Mouse (Mus musculus) limb, embryonic 12.5 days (tissue): ENCODE data around the gene Tcf7l1. TPM values are rescaled to one million over a fixed set of nuclear protein-coding genes. Genes with fewer than 3 reads are reported as not detected.
A peak's percentile ranks its signal among the peaks of the same experiment; 100 is the strongest.

ENCODE experiments used
- ATAC-seq: fragments of 200-750 bp; cut with Nextera tagmentation; 2 replicates; pipeline ENCODE4 v1.8.0; 2017; ENCODE audit warnings: low read depth, moderate TSS enrichment; ENCODE audit not compliant: insufficient number of reproducible peaks, insufficient read depth, low FRiP score, low TSS enrichment
- H3K27ac ChIP-seq: fragments of 300-500 bp; sonication (generic); 2 replicates; pipeline ENCODE4 v1.5.1; 2016; ENCODE audit warnings: mild to moderate bottlenecking, moderate library complexity
- H3K27me3 ChIP-seq: fragments of 300-500 bp; sonication (generic); 2 replicates; pipeline ENCODE4 v1.6.1; 2016; ENCODE audit warnings: mild to moderate bottlenecking, moderate library complexity
- H3K36me3 ChIP-seq: fragments of 300-500 bp; sonication (generic); 2 replicates; pipeline ENCODE4 v1.6.1; 2016; ENCODE audit warnings: mild to moderate bottlenecking, moderate library complexity
- H3K4me1 ChIP-seq: fragments of 300-500 bp; sonication (generic); replicated peaks from 2 replicates; pipeline ENCODE4 v1.6.1; 2016
- H3K4me2 ChIP-seq: fragments of 300-500 bp; sonication (generic); 2 replicates; pipeline ENCODE4 v1.6.1; 2016; ENCODE audit warnings: mild to moderate bottlenecking, moderate library complexity
- H3K4me3 ChIP-seq: fragments of 300-500 bp; sonication (generic); replicated peaks from 2 replicates; pipeline ENCODE4 v1.5.1; 2016; ENCODE audit warnings: mild to moderate bottlenecking
- H3K9ac ChIP-seq: fragments of 300-500 bp; sonication (generic); replicated peaks from 2 replicates; pipeline ENCODE4 v1.6.1; 2016; ENCODE audit warnings: mild to moderate bottlenecking, moderate library complexity
- H3K9me3 ChIP-seq: fragments of 300-500 bp; sonication (generic); 2 replicates; pipeline ENCODE4 v1.6.1; 2016; ENCODE audit warnings: mild to moderate bottlenecking, moderate library complexity
- WGBS: fragments of 180-500 bp; shearing (Covaris S2); methylation state at CpG from one replicate; pipeline ENCODE4 v1.1.7; 2016; 5-methylcytosine and 5-hydroxymethylcytosine counted together
- polyA plus RNA-seq: library from polyadenylated mRNA; unstranded; fragments of >200 nt; fragmentation: Nextera tagmentation; extraction: Ambion mirVana; gene quantifications from 2 replicates; pipeline ENCODE4 v1.2.1, GENCODE M21; 2016

Tcf7l1 gene
- polyA plus RNA-seq, 1 experiment from 2014 or later, result 49.3 TPM

GRCm38 (mm10) chr6:72783780-72784179, 5.3 kb downstream of the Tcf7l1 start:
- no peaks in the 10 kb centered on the region for H3K27me3 ChIP-seq
- no peak for ATAC-seq
- no peak overlapping the region for H3K4me2 ChIP-seq
- WGBS, result 90% methylated on average over 4 of the region's 4 CpGs
- H3K36me3 ChIP-seq, result peaks cover 68% of the 10 kb centered on the region
- H3K4me1 ChIP-seq, result peaks cover 14% of the 10 kb centered on the region
- H3K27ac ChIP-seq, result no peak overlapping the region
- no peak overlapping the region for H3K9ac ChIP-seq
- H3K9me3 ChIP-seq, result peaks cover 11% of the 10 kb centered on the region; the same call in 1 of the 2 replicates
- H3K4me3 ChIP-seq, result no peak overlapping the region

- H3K4me3 ChIP-seq, result no peak overlapping the region
- H3K9me3 ChIP-seq, result peaks cover 11% of the 10 kb centered on the region; the same call in 1 of the 2 replicates
- 89% methylated on average over 15 of the region's 15 CpGs for WGBS
- H3K27me3 ChIP-seq, result no peaks in the 10 kb centered on the region
- H3K9ac ChIP-seq, result no peak overlapping the region
- H3K4me2 ChIP-seq, result no peak overlapping the region
- ATAC-seq, result no peak
- peaks cover 23% of the 10 kb centered on the region for H3K4me1 ChIP-seq
- no peak overlapping the region for H3K27ac ChIP-seq
- peaks cover 80% of the 10 kb centered on the region for H3K36me3 ChIP-seq
Observed at GRCm38 (mm10) chr6:72778779-72779776, 10.0 kb downstream of the Tcf7l1 start.

GRCm38 (mm10) chr6:72777212-72777611, 11.8 kb downstream of the Tcf7l1 start:
- peaks cover 29% of the 10 kb centered on the region for H3K4me1 ChIP-seq
- WGBS, result 93% methylated on average over 4 of the region's 4 CpGs
- no peak overlapping the region for H3K9ac ChIP-seq
- no peak overlapping the region for H3K27ac ChIP-seq
- no peaks in the 10 kb centered on the region for H3K27me3 ChIP-seq
- peaks cover 68% of the 10 kb centered on the region for H3K36me3 ChIP-seq
- ATAC-seq, result no peak
- H3K9me3 ChIP-seq, result peaks cover 11% of the 10 kb centered on the region; the same call in 1 of the 2 replicates
- no peak overlapping the region for H3K4me3 ChIP-seq
- no peak overlapping the region for H3K4me2 ChIP-seq

GRCm38 (mm10) chr6:72774275-72774674, 14.8 kb downstream of the Tcf7l1 start:
- Histone ChIP-seq H3K4me3 (no peak overlapping the region), H3K9me3 (0 out of 2 replicates have a peak, but pooled peaks cover under 1% of the 10 kb centered on the region), H3K27ac (no peak overlapping the region), H3K4me2 (no peak overlapping the region), H3K9ac (no peak overlapping the region), H3K36me3 (peaks cover 50% of the 10 kb centered on the region), H3K4me1 (peaks cover 49% of the 10 kb centered on the region), H3K27me3 (no peaks in the 10 kb centered on the region)
- whole genome bisulfite sequencing, result 63% methylated on average over 3 of the region's 3 CpGs
- ATAC-seq, result no peak

- Histone ChIP-seq H3K9me3 (no peaks in the 10 kb centered on the region), H3K27ac (peak overlapping the region; percentile 94), H3K36me3 (peaks cover 26% of the 10 kb centered on the region), H3K4me3 (no peak overlapping the region), H3K9ac (no peak overlapping the region), H3K27me3 (no peaks in the 10 kb centered on the region), H3K4me2 (peak overlapping the region; percentile 13; the same call in 1 of the 2 replicates), H3K4me1 (peaks cover 75% of the 10 kb centered on the region)
- no peak for ATAC-seq
- WGBS, result 81% methylated on average over 14 of the region's 14 CpGs
Observed at GRCm38 (mm10) chr6:72769915-72770776, 18.9 kb downstream of the Tcf7l1 start.

- peaks cover 69% of the 10 kb centered on the region for H3K4me1 ChIP-seq
Observed at GRCm38 (mm10) chr6:72769343-72769742, 19.7 kb downstream of the Tcf7l1 start.

GRCm38 (mm10) chr6:72768804-72769203, 20.2 kb downstream of the Tcf7l1 start:
- H3K4me3 ChIP-seq, result no peak overlapping the region
- H3K27me3 ChIP-seq, result no peaks in the 10 kb centered on the region
- H3K36me3 ChIP-seq, result peaks cover 32% of the 10 kb centered on the region
- no peak overlapping the region for H3K9ac ChIP-seq
- WGBS, result 52% methylated on average over 9 of the region's 9 CpGs
- H3K4me1 ChIP-seq, result peaks cover 68% of the 10 kb centered on the region
- H3K27ac ChIP-seq, result peak overlapping the region; percentile 94
- ATAC-seq, result peak; percentile 83
- peak overlapping the region; percentile 13; the same call in 1 of the 2 replicates for H3K4me2 ChIP-seq
- H3K9me3 ChIP-seq, result no peaks in the 10 kb centered on the region

More at GRCm38 (mm10) chr6:72769343-72769742, 19.7 kb downstream of the Tcf7l1 start:
- peak overlapping the region; percentile 13; the same call in 1 of the 2 replicates for H3K4me2 ChIP-seq
- peak overlapping the region; percentile 94 for H3K27ac ChIP-seq
- H3K9ac ChIP-seq, result no peak overlapping the region
- 47% methylated on average over 13 of the region's 13 CpGs for WGBS
- peaks cover 32% of the 10 kb centered on the region for H3K36me3 ChIP-seq
- no peaks in the 10 kb centered on the region for H3K27me3 ChIP-seq
- no peak for ATAC-seq
- no peak overlapping the region for H3K4me3 ChIP-seq
- no peaks in the 10 kb centered on the region for H3K9me3 ChIP-seq

- no peak overlapping the region for H3K4me3 ChIP-seq
- WGBS, result 93% methylated on average over 9 of the region's 9 CpGs
- no peak overlapping the region for H3K4me2 ChIP-seq
- H3K27me3 ChIP-seq, result no peaks in the 10 kb centered on the region
- peak overlapping the region; percentile 94 for H3K27ac ChIP-seq
- H3K9me3 ChIP-seq, result no peaks in the 10 kb centered on the region
- no peak overlapping the region for H3K9ac ChIP-seq
- ATAC-seq, result no peak
- peaks cover 71% of the 10 kb centered on the region for H3K4me1 ChIP-seq
- H3K36me3 ChIP-seq, result peaks cover 32% of the 10 kb centered on the region
Observed at GRCm38 (mm10) chr6:72768097-72768496, 21.0 kb downstream of the Tcf7l1 start.

GRCm38 (mm10) chr6:72763616-72764015, 25.4 kb downstream of the Tcf7l1 start:
- Histone ChIP-seq H3K36me3 (peaks cover 20% of the 10 kb centered on the region), H3K4me1 (peaks cover 75% of the 10 kb centered on the region), H3K4me2 (no peak overlapping the region), H3K27me3 (no peaks in the 10 kb centered on the region), H3K4me3 (no peak overlapping the region), H3K9me3 (no peaks in the 10 kb centered on the region), H3K9ac (no peak overlapping the region), H3K27ac (no peak overlapping the region)
- 39% methylated on average over 11 of the region's 11 CpGs for WGBS
- ATAC-seq, result no peak

- peaks cover 19% of the 10 kb centered on the region for H3K36me3 ChIP-seq
- WGBS, result 18% methylated on average over 7 of the region's 7 CpGs
- no peak for ATAC-seq
- no peaks in the 10 kb centered on the region for H3K9me3 ChIP-seq
- peaks cover 55% of the 10 kb centered on the region for H3K4me1 ChIP-seq
- H3K4me2 ChIP-seq, result peak overlapping the region; percentile 13; the same call in 1 of the 2 replicates
- H3K27ac ChIP-seq, result peak overlapping the region; percentile 59; the same call in 1 of the 2 replicates
- no peaks in the 10 kb centered on the region for H3K27me3 ChIP-seq
- no peak overlapping the region for H3K9ac ChIP-seq
- H3K4me3 ChIP-seq, result no peak overlapping the region
Observed at GRCm38 (mm10) chr6:72761645-72762044, 27.4 kb downstream of the Tcf7l1 start.
